Mouse (Mus musculus) gastrocnemius, postnatal 36 days (tissue): ENCODE results near the gene Mfge8. TPM values are rescaled to one million over a fixed set of nuclear protein-coding genes. Genes with fewer than 3 reads are reported as not detected.

Experiments used
- DNase-seq, 2 experiments: peaks; one replicate each; pipeline ENCODE4 v3.0.0; 2022
- intact Hi-C: fragments of 180-260 bp; cut with DNase I; formaldehyde crosslinking; loops from one replicate; pipeline ENCODE4 v1.15.1; 2025
- long read RNA-seq, 2 experiments: library from polyadenylated mRNA; stranded (forward); transcript quantifications; one replicate each; pipeline ENCODE4 v2.0.0; 2021
- total RNA-seq, 2 experiments: library from RNA; stranded (reverse); gene quantifications; 2 replicates each; pipeline ENCODE4 v1.2.3; 2021

The Mfge8 gene
- total RNA-seq: 10 to 100 TPM; 40.0 to 45.1 TPM
- long read RNA-seq, experiment 1, transcript Mfge8-202 (9 exons, 2,008 nt): major isoform, 43 of 59 reads
- long read RNA-seq, experiment 1, partial matches to known transcripts: 3 of 59 reads
- long read RNA-seq, experiment 1, other reads (novel, unspliced or antisense): 8 of 59 reads
- long read RNA-seq, experiment 2, transcript Mfge8-202 (9 exons, 2,008 nt): major isoform, 50 of 65 reads
- long read RNA-seq, experiment 2, partial matches to known transcripts: 4 of 65 reads
- long read RNA-seq, experiment 2, other reads (novel, unspliced or antisense): 7 of 65 reads

DNA sequence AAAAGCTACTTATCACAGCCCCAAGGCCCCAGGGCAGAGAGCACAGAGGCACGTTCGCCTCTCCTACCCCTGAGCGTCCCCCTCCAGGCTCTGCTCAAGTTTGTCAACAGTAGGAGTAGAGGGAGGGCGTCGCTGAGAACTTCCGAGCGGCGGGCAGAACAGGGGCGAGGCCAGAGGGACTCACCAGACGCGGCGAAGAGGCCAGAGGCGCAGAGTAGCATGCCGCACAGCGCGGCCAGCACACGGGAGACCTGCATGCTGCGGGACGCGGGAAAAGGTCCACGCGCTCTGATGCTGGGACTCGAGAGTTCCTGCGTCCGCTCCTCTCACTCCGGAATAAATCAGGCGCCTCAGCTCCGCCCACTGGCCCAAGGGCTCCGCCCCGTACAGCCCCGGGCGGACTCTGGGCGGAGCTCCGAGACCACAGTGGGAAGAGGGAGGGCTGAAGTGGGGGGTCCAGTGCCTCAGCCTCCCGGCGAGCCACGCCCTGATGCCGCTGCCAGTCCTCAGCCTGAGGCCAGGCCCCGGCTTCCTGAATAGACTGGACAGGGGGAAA, at the start of gene Mfge8:
Gene Mfge8, minus strand, starts transcription at position 350 of the 556 bp plus-strand sequence.
- DNase-seq: peak; percentile 87 to 90
- intact Hi-C loops: loop anchor here (10.0 kb wide), 1 partner anchor 316 kb away; the partner anchor contains the start of gene Polg

DNA sequence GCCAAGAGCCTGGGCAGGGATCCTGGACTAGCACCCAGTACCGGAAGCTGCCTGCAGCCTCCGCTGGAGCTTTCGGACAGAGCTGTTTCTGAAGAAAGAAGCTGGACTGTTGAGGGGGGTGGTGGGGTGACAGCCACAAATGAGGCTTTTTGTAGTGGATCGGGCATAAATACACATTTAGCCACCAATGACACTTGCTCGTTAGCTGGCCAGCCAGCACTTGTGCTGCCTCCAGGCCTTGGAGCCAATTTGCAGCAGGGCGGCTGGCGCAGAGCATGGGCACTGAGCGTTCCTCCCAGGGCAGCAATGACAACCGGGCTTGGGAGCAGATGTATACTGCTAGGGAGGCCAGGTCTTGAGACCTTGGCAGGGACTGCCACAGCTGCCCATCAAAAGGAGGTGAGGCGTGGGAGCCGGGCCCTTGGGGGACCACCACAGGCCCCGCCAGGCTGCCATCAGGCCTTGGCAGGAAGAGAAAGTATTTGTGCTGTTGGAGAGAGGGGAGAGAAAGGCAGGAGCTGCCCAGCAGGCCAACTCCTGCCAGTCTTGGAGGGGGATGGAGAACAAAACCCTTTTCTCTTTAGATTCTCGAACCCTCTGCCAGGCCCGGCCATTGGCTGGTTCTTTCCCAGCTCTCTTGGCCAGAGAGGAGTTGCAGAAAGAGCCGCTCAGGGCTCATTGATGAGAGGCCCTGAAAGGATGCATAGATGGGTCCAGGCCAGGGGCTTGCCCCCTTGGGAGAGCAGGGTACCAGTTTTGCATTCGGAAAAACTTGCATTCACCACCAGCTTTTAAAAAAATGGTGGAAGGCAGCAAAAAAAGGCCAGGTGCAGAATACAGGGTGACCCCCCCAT, 45.9 kb upstream of the Mfge8 start:
- no peak for DNase-seq
- intact Hi-C loops: no loop called here

DNA sequence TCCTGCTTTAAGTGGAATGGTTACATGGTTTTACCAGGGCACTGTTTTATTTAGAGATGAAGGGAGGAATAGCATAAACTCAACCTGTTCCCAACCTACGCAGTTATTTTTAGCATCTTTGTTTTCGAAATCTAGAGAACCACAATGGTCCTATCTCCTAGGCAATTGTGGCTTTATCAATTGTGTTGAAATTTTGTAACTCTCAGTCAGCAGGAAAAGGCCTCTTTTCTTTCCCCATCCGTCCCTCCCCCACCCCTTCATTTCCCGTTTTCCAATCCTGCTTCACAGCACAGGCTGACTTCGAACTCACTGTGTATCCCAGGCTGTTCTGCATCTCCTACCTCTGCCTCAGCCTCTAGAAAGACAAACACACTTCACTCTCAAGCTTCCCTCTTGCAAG, 45.1 kb upstream of the Mfge8 start:
- intact Hi-C loops: no loop called here

GRCm38 (mm10) chr7:79191501-79191900, 42.6 kb upstream of the Mfge8 start:
- intact Hi-C loops: no loop called here
- no peak for DNase-seq

More for the DNA sequence above, 45.1 kb upstream of the Mfge8 start:
- DNase-seq: no peak

DNA sequence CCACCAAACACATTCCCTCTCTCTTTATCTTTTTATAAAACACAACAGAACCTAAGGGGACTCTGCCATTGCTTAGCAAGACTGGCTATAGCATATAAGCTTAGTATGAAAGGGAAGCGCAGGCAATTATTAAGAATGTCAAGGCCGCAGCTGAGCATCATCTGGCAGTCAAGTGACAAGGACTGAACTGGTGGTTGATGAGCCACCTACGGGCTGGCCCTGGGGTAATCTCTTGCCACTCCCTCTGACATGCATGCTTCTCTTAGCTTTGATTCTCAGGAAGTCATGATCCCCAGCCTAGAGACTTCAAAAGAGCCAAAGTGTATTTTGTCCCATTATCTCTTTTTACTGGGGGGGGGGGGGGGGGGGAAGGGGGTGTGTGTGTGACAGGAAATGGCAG, 41.7 kb upstream of the Mfge8 start:
- no peak for DNase-seq
- intact Hi-C loops: no loop called here

DNA sequence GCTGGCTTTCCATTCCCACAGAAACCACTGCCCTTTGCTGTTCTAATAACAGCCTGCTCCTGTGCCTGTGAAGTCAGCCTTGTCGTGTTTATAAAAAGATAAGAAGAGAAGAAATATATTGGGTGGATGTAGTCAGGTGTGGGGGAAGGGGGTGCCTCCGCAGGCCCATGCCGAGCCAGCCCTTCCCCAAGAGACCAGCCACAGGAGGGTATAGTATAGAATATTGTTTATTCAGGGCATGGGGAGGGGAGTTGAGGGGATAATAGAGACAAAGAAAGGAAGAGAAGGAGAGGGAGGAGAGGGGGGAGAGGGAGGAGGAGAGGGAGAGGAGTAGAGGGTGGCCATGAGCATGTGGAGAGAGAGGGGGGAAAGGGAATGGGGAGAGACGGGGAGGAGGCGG, 40.4 kb upstream of the Mfge8 start:
- intact Hi-C loops: no loop called here
- DNase-seq: no peak

DNA sequence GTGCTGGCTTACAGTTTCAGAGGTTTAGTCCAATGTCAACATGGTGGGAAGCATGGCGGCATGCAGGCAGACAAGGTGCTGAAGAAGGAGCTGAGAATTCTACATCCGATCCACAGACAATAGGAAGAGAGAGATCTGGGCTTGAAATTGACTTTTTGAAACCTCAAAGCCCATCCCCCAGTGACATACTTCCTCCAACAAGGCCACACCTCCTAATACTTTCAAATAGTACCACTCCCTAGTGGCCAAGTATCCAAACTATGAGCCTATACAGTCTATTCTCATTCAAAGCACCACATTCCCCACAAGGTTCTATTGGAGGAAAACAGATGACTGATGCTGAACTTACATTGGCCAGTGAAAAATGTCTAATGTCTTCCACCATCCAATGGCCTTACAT, 38.7 kb upstream of the Mfge8 start:
- intact Hi-C loops: no loop called here
- DNase-seq: no peak

DNA sequence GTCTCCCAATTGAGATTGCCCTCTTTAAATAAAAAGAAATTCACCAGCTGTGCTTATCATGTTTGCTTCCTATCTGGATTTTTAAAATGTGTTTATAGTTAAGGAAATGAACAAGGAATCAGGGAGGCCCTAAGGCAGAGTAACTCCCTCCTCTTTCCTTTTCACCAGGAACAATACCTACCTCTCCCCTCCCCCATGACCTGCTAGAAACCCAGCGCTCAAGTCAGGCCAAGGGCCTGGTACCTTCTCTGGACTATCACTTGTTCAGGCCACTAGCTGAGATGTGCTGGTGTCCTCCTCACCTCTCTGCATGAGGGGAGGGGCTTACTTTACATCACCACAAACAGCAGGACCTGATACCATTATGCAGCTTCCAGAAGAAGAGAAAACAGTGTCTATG, 34.6 kb upstream of the Mfge8 start:
- intact Hi-C loops: no loop called here

DNA sequence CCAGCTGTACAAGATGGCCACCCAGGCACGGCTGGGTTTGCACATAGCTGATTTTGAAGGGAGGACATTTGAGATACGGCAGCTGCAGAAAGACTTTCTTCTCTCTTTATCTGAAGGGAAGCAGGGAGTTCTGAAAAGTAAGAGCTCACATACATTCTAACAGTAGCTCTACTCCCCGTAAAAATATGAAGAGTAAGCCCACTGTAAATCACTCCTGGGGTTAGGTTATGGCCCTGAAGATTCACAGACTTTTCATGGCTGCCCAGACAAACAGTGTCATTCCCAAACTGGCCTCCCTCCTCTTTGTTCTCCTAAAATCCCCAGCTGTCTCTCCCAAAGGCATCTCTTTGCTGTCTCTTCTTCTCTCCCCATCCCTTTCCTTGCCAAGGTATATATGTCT, 24.9 kb upstream of the Mfge8 start:
- no peak for DNase-seq
- intact Hi-C loops: no loop called here

More for the DNA sequence above, 34.6 kb upstream of the Mfge8 start:
- DNase-seq: no peak

GRCm38 (mm10) chr7:79171782-79172181, 22.9 kb upstream of the Mfge8 start:
- intact Hi-C loops: no loop called here
- DNase-seq: no peak

DNA sequence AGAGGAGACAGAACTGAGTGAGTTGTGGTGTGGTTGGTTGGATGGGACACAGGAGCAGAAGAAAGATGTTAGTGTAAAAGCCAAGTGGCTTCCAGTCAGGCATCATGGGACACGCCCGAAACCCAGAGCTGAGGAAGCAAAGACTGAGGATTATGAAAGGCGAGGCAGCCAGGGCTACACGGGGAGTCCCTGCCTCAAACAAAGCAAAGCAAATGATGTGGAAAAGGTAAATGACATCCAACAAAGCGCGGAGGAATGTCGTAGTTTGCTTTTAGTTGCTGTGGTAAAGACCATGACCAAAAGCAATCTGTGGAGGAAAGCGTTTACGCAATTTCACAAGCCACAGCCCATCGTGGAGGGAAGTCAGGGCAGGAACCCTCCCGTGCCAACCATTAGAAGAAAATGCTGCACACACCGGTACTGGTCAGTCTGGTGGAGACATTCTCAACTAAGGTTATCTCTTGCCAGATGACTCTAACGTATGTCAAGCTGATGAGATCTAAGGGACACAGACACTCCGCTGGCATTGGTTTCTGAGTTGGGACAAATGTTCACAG, 18.2 kb upstream of the Mfge8 start:
- intact Hi-C loops: no loop called here
- no peak for DNase-seq

- no peak for DNase-seq
- intact Hi-C loops: no loop called here
These were observed 10.5 kb upstream of the Mfge8 start for GRCm38 (mm10) chr7:79159406-79159805.

- no peak for DNase-seq
- intact Hi-C loops: loop anchor here (10.0 kb wide), 1 partner anchor 315 kb away; the partner anchor contains the start of gene Polg
These were observed 662 bp upstream of the Mfge8 start for GRCm38 (mm10) chr7:79149522-79149921.

DNA sequence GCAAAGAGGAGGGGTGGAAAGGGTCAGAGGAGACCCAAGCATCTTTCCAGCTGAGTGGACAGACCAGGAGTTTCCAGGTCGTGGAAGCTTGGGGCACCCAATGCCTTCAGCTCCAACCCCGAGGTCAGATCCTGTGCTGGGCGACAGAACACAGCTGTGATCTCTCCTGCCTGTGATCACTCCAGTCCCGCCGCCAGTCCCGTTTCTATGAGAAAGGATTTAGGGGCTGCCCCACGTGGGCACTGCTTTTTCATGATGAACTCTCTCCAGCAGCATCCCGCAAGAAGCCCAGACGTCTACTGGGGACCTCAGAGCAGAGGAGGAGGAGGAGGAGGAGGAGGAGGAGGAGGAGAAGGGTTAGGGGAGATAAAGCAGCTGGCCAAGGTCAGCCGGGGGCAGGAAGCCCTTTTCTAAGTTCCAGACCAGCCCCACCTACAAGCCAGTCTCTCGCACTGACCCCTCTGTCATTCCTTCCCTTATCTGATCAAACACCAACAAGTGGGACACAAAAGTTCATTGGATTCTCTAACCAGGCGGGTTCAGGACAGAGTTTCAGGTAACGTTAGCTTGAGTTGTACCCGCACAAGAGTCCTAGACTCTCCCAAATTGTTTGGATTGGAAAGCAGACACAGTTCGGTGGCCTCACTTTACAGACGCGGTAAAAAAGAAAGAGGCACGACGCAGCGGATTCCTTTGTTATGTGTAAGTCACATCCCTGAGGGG, 768 bp downstream of the Mfge8 start:
- no peak for DNase-seq
- intact Hi-C loops: loop anchor here (10.0 kb wide), 1 partner anchor 317 kb away; the partner anchor contains the start of gene Polg

DNA sequence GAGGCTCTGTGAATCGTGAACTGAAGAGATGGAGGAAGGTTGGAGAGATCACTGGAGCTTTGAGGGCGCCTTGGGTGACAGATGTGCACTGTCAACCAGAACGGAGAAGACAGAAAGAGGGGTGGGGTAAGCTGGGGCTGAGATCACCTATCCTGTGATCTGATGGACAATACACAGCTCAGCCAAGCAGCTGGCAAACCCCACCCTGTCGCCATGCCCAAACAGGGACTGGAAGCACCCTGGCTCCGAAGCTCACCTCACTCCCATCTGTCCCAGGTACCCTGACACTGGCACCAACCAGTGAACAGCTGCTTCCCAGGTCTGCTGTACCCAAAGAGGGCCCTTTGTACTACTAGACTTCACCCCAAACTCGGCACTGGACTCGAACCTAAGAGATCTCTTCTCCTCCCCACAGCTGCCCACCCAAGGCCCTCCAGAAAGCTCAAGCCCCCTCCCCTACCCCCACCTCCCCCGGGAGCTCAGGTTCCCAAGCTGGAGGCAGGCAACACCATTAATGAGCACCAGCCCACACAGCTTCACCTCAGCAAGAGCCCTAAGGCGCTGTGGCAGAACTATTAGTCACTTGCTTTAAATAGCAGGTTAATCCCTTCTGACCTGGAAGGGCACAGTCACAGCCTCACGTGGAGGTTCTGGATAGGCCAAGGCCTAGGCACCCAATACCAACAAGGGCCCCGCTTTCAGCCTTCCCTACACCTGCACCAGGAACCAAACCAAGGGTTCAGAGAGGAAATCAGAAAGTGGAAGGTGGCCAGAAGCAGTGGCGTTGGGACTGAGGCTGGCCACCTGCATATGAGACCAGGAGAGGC, 1.6 kb downstream of the Mfge8 start:
- intact Hi-C loops: loop anchor here (10.0 kb wide), 1 partner anchor 318 kb away; the partner anchor contains the start of gene Polg
- peak in 1 of 2 experiments; percentile 12 for DNase-seq

GRCm38 (mm10) chr7:79140897-79141296, 8.0 kb downstream of the Mfge8 start:
- intact Hi-C loops: loop anchor here (2.0 to 10.0 kb wide), 2 partner anchors 88 to 324 kb away; partner anchors contain the start of gene Polg
- DNase-seq: peak; percentile 74 to 77

- no peak for DNase-seq
- intact Hi-C loops: loop anchor here (2.0 to 10.0 kb wide), 2 partner anchors 89 to 325 kb away; partner anchors contain the start of gene Polg
These were observed 8.8 kb downstream of the Mfge8 start for GRCm38 (mm10) chr7:79139891-79140591.

GRCm38 (mm10) chr7:79139328-79139824, 9.5 kb downstream of the Mfge8 start:
- DNase-seq: no peak
- intact Hi-C loops: no loop called here
